Mouse (Mus musculus) stomach, embryonic 16.5 days (tissue): Measurements from ENCODE around the gene Mdk. TPM values are rescaled to one million over a fixed set of nuclear protein-coding genes. Genes with fewer than 3 reads are reported as not detected.

ENCODE experiments used
- ATAC-seq: fragments of 200-750 bp; cut with Nextera tagmentation; 2 replicates; pipeline ENCODE4 v1.8.0; 2017; ENCODE audit warnings: moderate number of reproducible peaks, moderate TSS enrichment; ENCODE audit not compliant: insufficient read depth, low FRiP score
- H3K27ac ChIP-seq: fragments of 300-500 bp; sonication (generic); 2 replicates; pipeline ENCODE4 v1.5.1; 2014; ENCODE audit warnings: low read length
- H3K27me3 ChIP-seq: fragments of 300-500 bp; sonication (generic); 2 replicates; pipeline ENCODE4 v1.6.1; 2014; ENCODE audit warnings: low read length, control low read depth, mixed read lengths; ENCODE audit not compliant: control insufficient read depth, insufficient read depth
- H3K36me3 ChIP-seq: fragments of 300-500 bp; sonication (generic); 2 replicates; pipeline ENCODE4 v1.6.1; 2014; ENCODE audit warnings: low read length; ENCODE audit not compliant: control insufficient read depth, insufficient read depth
- H3K4me1 ChIP-seq: fragments of 300-500 bp; sonication (generic); 2 replicates; pipeline ENCODE4 v1.6.1; 2014; ENCODE audit warnings: low read length, control low read depth, mixed read lengths; ENCODE audit not compliant: control insufficient read depth, insufficient read depth
- H3K4me2 ChIP-seq: fragments of 300-500 bp; sonication (generic); 2 replicates; pipeline ENCODE4 v1.6.1; 2014; ENCODE audit warnings: low read depth, low read length, mixed read lengths
- H3K4me3 ChIP-seq: fragments of 300-500 bp; sonication (generic); replicated peaks from 2 replicates; pipeline ENCODE4 v1.5.1; 2014; ENCODE audit warnings: mild to moderate bottlenecking, low read length
- H3K9ac ChIP-seq: fragments of 300-500 bp; sonication (generic); 2 replicates; pipeline ENCODE4 v1.6.1; 2014; ENCODE audit warnings: low read length
- H3K9me3 ChIP-seq: fragments of 300-500 bp; sonication (generic); replicated peaks from 2 replicates; pipeline ENCODE4 v1.6.1; 2016; ENCODE audit warnings: low read length, control low read depth; ENCODE audit not compliant: control insufficient read depth
- WGBS: fragments of 180-500 bp; shearing (Covaris S2); extraction: QIAGEN DNeasy Blood & Tissue Kit; methylation state at CpG from one replicate; pipeline ENCODE4 v1.1.7; 2014; 5-methylcytosine and 5-hydroxymethylcytosine counted together
- polyA plus RNA-seq: library from polyadenylated mRNA; unstranded; fragments of >200 nt; fragmentation: Nextera tagmentation; extraction: Ambion mirVana; gene quantifications from 2 replicates; pipeline ENCODE4 v1.2.1, GENCODE M21; 2015

Gene Mdk
- polyA plus RNA-seq = 458 and 550 TPM in 2 replicates

DNA sequence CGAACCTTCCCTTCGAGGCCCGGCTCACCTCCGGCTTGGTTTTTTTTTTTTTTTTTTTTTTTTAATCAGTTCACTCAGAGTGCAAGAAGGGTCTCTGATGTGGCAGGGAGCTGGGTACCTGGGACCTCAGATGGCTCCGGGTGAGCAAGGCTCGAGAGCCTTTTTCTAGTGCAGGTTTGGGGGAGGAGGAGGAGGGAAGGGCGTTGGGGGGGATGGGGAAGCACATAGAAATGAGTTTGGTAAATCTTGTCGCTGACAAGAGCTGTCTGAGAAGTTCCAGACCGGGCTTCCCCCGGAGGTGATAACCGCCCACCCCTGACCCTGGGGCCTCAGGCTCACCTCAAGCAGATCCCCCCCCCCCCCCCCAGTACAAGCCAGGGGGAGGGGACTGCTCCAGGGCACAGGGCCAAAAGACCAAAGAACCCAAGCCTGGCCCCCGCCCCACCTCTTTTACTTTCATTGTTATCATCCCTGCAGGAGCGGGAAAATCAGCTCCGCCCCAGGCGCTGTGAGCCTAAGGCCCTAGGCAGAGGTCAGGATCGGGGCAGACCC is at the start of gene Mdk:
TSS of gene Mdk (minus strand) at position 138 of the 552 bp plus-strand sequence.
- peak within 1 kb of the TSS; percentile 78 for H3K4me2 ChIP-seq
- H3K4me1 ChIP-seq = peaks cover 32% of the 10 kb centered on the region
- H3K9me3 ChIP-seq = no peaks in the 10 kb centered on the region
- H3K4me3 ChIP-seq = peak within 1 kb of the TSS; percentile 54
- WGBS = 5% methylated on average over 13 of the region's 16 CpGs
- no peak for ATAC-seq
- H3K27me3 ChIP-seq = no peaks in the 10 kb centered on the region
- peak within 1 kb of the TSS; percentile 85 for H3K9ac ChIP-seq
- peaks cover 12% of the 10 kb centered on the region; the same call in 1 of the 2 replicates for H3K36me3 ChIP-seq
- peak within 1 kb of the TSS; percentile 63 for H3K27ac ChIP-seq

DNA sequence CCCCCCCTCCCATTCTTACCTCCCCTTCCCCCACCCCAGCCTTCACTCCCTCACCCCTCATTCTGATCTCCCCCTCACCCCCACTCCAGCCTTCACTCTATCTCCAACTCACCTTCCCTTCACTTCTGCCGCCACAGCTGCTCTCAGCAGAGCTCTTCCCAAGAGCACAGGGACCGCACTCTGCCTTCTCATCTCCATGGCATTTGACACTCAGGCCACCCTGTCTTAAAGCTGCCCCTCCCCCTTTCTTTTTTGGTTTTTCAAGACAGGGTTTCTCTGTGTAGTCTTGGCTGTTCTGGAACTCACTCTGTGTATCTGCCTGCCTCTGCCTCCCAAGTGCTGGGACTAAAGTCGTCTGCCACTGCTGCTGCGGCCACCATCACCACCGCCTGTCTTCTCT is 48.7 kb upstream of the Mdk start:
- no peaks in the 10 kb centered on the region for H3K9me3 ChIP-seq
- 63% methylated on average over 5 of the region's 5 CpGs for WGBS
- H3K36me3 ChIP-seq = 0 out of 2 replicates have a peak, but pooled peaks cover 8% of the 10 kb centered on the region
- peaks cover 27% of the 10 kb centered on the region for H3K4me1 ChIP-seq
- H3K27ac ChIP-seq = no peak overlapping the region
- no peak overlapping the region for H3K4me2 ChIP-seq
- no peak for ATAC-seq
- H3K27me3 ChIP-seq = peaks cover 11% of the 10 kb centered on the region
- no peak overlapping the region for H3K4me3 ChIP-seq
- H3K9ac ChIP-seq = no peak overlapping the region

DNA sequence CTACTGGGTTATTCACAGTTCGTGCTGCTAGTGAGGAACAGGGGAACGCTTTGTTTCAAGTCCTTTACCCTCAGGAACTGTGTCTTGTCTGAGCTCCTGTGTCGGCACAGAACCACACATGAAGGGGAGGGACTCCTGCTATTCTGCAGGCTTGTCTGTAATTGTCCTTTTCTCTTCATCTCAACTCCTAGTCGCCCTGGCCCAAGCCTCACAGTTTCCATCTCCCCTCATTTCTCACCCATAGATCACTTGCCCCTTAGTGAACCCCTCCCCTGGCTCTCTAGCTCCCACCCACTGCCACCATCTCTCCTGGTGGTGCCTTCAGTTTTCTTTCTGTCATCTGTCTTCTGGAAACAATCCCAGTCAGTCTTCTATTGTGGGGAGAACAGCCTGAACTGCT is 48.1 kb upstream of the Mdk start:
- no peak overlapping the region for H3K27ac ChIP-seq

DNA sequence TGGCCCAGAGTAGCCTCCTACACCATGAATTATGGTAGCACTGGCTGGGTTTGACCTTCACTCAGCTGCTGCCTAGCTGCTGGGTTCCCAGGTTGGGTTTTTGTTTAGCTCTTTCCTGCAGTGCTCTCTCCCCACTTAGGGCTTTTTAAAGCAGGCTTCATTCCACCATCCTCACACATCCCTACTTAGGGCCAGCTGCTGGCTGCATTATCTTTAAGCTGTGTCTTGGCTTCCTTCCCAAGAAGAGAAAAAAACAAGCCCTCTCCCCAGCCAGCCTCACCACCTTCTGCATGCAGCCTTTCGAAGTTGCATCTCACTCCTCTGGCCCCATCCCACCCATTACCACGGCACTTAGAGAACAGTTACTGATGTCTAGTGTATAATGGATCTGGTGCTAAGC is 46.5 kb upstream of the Mdk start:
- Histone ChIP-seq H3K27me3 (peaks cover 25% of the 10 kb centered on the region), H3K4me3 (no peak overlapping the region), H3K9me3 (no peaks in the 10 kb centered on the region), H3K36me3 (0 out of 2 replicates have a peak, but pooled peaks cover 8% of the 10 kb centered on the region), H3K27ac (peak overlapping the region; percentile 38; the same call in 1 of the 2 replicates), H3K9ac (no peak overlapping the region; the same call in 1 of the 2 replicates), H3K4me1 (peaks cover 18% of the 10 kb centered on the region), H3K4me2 (no peak overlapping the region)
- peak; percentile 55; the same call in 1 of the 2 replicates for ATAC-seq
- 11% methylated on average over 2 of the region's 2 CpGs for WGBS

More for the DNA sequence above, 48.1 kb upstream of the Mdk start:
- 27% methylated on average over 4 of the region's 4 CpGs for WGBS
- H3K4me1 ChIP-seq = peaks cover 31% of the 10 kb centered on the region
- H3K9ac ChIP-seq = no peak overlapping the region
- H3K4me3 ChIP-seq = no peak overlapping the region
- ATAC-seq = no peak
- 0 out of 2 replicates have a peak, but pooled peaks cover 8% of the 10 kb centered on the region for H3K36me3 ChIP-seq
- H3K4me2 ChIP-seq = no peak overlapping the region
- H3K9me3 ChIP-seq = no peaks in the 10 kb centered on the region
- peaks cover 17% of the 10 kb centered on the region for H3K27me3 ChIP-seq

DNA sequence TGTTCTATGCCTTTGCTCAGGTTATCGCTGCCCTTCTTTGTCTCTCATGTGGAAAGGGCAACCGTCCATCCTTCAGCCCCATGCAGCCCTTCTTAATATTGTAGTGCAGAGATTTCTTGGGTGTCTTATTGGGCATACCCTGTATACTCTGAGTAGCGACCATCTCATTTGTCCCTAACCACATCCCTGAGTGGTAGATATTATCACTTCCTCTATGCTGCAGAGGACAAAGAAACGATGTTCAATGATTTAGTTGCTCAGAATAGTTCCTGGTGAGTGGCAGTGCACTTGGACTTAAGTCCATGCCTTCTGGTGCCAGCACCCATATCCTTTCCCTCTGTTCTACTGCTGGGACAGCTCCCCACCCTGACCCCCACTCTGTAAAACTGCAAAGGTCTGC is 45.9 kb upstream of the Mdk start:
- H3K36me3 ChIP-seq = 0 out of 2 replicates have a peak, but pooled peaks cover 8% of the 10 kb centered on the region
- H3K4me3 ChIP-seq = no peak overlapping the region
- peaks cover 18% of the 10 kb centered on the region for H3K4me1 ChIP-seq
- H3K27me3 ChIP-seq = peaks cover 25% of the 10 kb centered on the region
- H3K9me3 ChIP-seq = no peaks in the 10 kb centered on the region
- no peak for ATAC-seq
- 70% methylated on average over 4 of the region's 4 CpGs for WGBS
- H3K27ac ChIP-seq = peak overlapping the region; percentile 38; the same call in 1 of the 2 replicates
- H3K4me2 ChIP-seq = no peak overlapping the region
- H3K9ac ChIP-seq = no peak overlapping the region; the same call in 1 of the 2 replicates

DNA sequence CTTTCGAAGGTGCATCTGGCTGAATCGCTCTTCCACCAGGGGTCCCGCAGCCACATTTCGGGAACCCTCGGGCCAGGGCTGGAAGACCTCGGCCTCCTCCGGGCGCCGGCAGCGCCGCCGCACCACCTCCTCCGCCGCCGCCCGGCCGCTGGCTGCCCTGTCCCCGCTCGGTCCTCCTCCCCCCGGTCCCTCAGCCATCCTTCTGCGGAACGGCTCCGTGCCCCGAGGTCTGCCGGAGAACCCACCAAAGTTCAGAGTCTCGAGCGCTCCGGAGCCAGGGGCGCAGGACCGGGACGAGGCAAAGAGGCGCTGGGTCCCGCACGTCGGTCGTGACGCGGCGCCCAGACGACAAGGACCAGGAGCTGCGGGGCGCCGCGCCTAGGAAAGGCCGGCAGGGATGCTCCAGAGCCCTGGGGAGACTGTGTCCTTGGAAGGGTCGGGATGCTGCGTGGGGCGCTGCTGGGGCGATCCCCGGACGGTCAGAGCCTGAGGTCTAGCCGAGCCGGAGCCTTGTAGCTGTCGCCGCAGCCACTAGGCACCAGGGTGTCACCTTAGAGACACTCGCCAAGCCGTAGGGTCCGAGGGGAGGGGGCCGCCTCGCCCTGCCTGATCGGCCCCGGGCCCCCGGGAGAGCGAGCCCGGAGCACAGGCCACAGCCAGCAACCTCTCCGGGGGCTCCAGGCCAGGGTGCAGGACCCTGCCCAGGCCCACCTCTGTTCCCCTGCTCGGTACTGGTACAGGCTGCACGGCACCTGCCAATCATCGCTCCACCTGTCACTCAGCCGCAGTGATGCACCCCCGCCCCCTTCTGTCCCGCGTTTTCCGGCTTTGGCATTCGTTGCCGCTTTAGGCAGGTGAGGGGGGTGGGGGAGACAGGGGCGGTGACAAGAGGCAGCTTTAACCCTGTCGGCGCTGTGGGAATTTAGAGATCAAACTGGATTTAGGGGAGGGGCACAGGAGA is 43.8 kb upstream of the Mdk start, which contains the start of gene Dgkz:
TSS of gene Dgkz (minus strand) at position 284 of the 961 bp plus-strand sequence.
- peaks cover 30% of the 10 kb centered on the region for H3K4me1 ChIP-seq
- no peaks in the 10 kb centered on the region for H3K9me3 ChIP-seq
- peak within 1 kb of the TSS; percentile 45 for H3K4me3 ChIP-seq
- peaks cover 25% of the 10 kb centered on the region for H3K27me3 ChIP-seq
- ATAC-seq = no peak
- H3K9ac ChIP-seq = peak within 1 kb of the TSS; percentile 62
- H3K4me2 ChIP-seq = peak within 1 kb of the TSS; percentile 70
- H3K36me3 ChIP-seq = no peaks in the 10 kb centered on the region
- 3% methylated on average over 78 of the region's 79 CpGs for WGBS
- H3K27ac ChIP-seq = no peak within 1 kb of the TSS

DNA sequence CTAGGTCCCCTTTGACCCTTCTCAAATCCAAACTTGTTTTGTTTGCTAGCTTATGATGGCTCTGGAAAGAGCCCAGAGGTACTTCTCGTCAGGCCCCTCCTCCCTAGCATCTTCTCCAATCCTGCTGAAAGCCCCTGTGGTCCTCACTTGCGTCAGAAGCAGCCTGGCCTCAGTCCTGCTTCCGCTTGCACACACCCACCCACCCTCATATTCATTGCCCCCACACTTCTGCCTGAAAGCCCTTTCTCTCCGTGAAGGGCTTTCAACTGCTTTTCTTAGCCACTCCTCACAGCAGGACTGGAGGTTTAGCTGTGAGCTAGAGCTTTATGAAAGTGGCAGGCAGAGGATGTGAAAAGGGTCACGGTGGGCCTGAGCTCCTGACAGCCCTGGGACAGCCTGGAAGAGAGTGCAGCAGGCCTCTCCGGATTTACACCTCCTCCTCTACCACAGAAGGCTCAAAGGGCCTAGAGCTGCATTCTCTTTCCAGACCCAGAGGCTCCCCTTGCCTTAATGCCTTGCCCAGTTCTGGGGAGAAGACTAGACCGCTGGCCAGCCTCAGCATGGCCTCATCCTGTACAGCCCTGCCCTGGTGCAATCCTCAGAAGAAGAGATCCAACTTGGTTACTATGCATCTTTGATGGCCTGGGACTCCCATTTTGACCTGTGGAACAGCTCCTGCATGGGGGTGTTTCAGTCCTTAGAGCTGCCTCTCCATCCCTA is 41.5 kb upstream of the Mdk start:
- Histone ChIP-seq H3K27ac (no peak overlapping the region), H3K4me2 (no peak overlapping the region), H3K4me1 (peaks cover 28% of the 10 kb centered on the region), H3K9me3 (no peaks in the 10 kb centered on the region), H3K9ac (no peak overlapping the region), H3K36me3 (no peaks in the 10 kb centered on the region), H3K4me3 (no peak overlapping the region), H3K27me3 (peaks cover 25% of the 10 kb centered on the region)
- WGBS = 59% methylated on average over 7 of the region's 7 CpGs
- no peak for ATAC-seq

DNA sequence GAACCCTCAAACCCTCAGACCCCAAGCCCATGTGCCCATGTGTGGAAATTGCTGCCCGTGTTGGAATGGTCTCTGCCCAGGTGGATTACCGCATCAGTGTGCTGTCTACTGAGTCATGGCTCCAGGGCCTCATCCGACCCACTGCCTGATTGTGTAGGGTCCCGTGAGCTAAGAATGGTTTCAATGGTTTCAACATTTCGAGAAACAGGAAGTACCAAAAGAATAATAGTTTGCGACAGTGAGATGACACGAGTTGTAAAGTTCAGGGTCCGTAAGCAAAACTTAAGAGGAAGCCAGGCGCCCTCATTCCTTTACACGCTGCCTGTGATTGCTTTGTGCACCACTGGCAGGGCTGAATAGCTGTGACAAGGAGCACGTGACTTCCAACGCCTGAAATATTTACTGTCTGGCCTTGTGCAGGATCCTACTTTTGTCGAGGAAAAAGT is 40.0 kb upstream of the Mdk start:
- Histone ChIP-seq H3K9ac (no peak overlapping the region), H3K27ac (peak overlapping the region; percentile 79), H3K36me3 (no peaks in the 10 kb centered on the region), H3K4me1 (peaks cover 23% of the 10 kb centered on the region), H3K4me2 (peak overlapping the region; percentile 33; the same call in 1 of the 2 replicates), H3K9me3 (no peaks in the 10 kb centered on the region), H3K27me3 (peaks cover 25% of the 10 kb centered on the region), H3K4me3 (no peak overlapping the region)
- ATAC-seq = peak; percentile 43; the same call in 1 of the 2 replicates
- 29% methylated on average over 13 of the region's 13 CpGs for WGBS
